Comparison of ENCODE assay signal across 8 mouse cellular contexts in the genomic region with DNA sequence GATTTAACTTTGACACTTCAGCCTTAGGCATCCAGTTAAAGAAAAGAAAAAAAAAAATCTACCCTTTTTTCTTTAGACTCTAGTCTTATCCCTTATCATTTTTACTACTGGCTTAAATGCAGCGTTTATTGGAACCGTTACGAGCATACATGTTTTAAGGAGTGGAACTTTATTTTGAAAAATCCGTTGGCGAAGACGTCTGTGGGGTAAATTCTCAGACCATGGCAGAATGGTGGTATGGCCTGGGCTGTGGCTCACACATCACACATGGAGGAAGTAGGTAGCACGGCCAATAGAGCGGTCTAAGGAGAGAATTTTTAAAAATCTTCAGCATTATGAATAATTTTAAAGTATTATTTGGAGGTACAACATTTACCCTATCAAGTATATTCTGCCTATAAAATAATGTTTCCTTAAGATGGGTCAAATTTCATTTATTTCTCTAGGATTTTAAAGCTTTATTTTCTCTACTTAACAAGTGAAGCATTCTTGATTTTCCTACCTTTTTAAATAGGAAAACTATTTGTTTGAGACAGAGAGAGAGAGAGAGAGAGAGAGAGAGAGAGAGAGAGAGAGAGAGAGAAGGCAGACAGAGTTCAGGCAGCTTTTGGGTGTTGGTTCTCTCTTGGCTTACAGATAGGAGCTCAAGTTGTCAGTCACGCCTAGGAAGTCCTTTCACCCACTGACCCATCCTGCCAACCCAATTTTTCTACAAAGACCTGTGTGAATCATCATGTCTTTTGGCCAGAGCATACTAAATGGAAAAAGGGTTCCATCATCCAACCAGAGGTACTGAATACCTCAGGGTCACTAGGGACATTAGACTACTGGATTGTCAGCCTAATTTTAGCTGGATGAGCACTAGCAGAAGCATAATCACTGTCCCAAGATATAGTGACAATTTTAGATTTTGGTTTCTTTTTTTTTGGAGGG. TPM values are rescaled to one million over a fixed set of nuclear protein-coding genes. Genes with fewer than 3 reads are reported as not detected.
A peak's percentile ranks its signal among the peaks of the same experiment; 100 is the strongest.
DNase-seq lines count a peak whose midpoint lies in the region; ATAC-seq and TF ChIP-seq lines count a peak whose summit lies in the region.

No protein-coding gene starts in this region.

- no peak for TF ChIP-seq POLR2A in bone marrow, adult 2 months (IDR thresholded peaks at IDR 0.05; ENCODE audit: borderline replicate concordance, control insufficient read depth, low read depth, low read length)

- peak overlapping the region; percentile 83 for H3K4me2 ChIP-seq in kidney, embryonic 16.5 days (replicated peaks; ENCODE audit: low read depth, low read length)
- peak overlapping the region; percentile 79 for H3K4me2 ChIP-seq in hindbrain, embryonic 13.5 days
- H3K4me2 ChIP-seq in midbrain, embryonic 14.5 days (ENCODE audit: low read length): peak overlapping the region; percentile 86

- H3K36me3 ChIP-seq in kidney, embryonic 16.5 days (ENCODE audit: insufficient read depth, low read length): 0 out of 2 replicates have a peak, but pooled peaks cover 5% of the 10 kb centered on the region
- H3K36me3 ChIP-seq in hindbrain, embryonic 13.5 days: peaks cover 6% of the 10 kb centered on the region; the same call in 1 of the 2 replicates
- peaks cover 3% of the 10 kb centered on the region for H3K36me3 ChIP-seq in midbrain, embryonic 14.5 days (ENCODE audit: control insufficient read depth, insufficient read depth, low read length)

- no peak for DNase-seq in kidney, postnatal 25 days
- DNase-seq in midbrain, embryonic 14.5 days: no peak
- no peak for DNase-seq in adrenal gland, postnatal 10 days
- no peak for DNase-seq in thymus, postnatal 36 days

- H3K4me1 ChIP-seq in kidney, embryonic 16.5 days (ENCODE audit: insufficient read depth, low read length): peaks cover 10% of the 10 kb centered on the region
- no peaks in the 10 kb centered on the region; the same call in 1 of the 2 replicates for H3K4me1 ChIP-seq in bone marrow, adult 2 months (ENCODE audit: control insufficient read depth, insufficient read depth, low read length)
- H3K4me1 ChIP-seq in hindbrain, embryonic 13.5 days (replicated peaks): peaks cover 33% of the 10 kb centered on the region
- peaks cover 11% of the 10 kb centered on the region for H3K4me1 ChIP-seq in midbrain, embryonic 14.5 days (ENCODE audit: control insufficient read depth, insufficient read depth, low read length)

- no peak for ATAC-seq in kidney, embryonic 16.5 days (ENCODE audit: low FRiP score, low TSS enrichment)
- ATAC-seq in hindbrain, embryonic 13.5 days (ENCODE audit: low FRiP score): no peak
- no peak for ATAC-seq in midbrain, embryonic 14.5 days (ENCODE audit: low FRiP score, low TSS enrichment)
- no peak for ATAC-seq in activated CD4-positive, CD25-positive, alpha-beta regulatory T cell, adult 4 months

- H3K9me3 ChIP-seq in kidney, embryonic 16.5 days (ENCODE audit: low read length): no peaks in the 10 kb centered on the region
- H3K9me3 ChIP-seq in hindbrain, embryonic 13.5 days: no peaks in the 10 kb centered on the region
- H3K9me3 ChIP-seq in midbrain, embryonic 14.5 days (ENCODE audit: control insufficient read depth, low read length): no peaks in the 10 kb centered on the region

- WGBS in kidney, embryonic 16.5 days: 33% methylated on average over 9 of the region's 9 CpGs
- WGBS in bone marrow, adult 2 months: 17% methylated on average over 9 of the region's 9 CpGs
- 35% methylated on average over 9 of the region's 9 CpGs for WGBS in hindbrain, embryonic 13.5 days
- WGBS in midbrain, embryonic 14.5 days: 39% methylated on average over 9 of the region's 9 CpGs

- peak overlapping the region; percentile 97 for H3K27ac ChIP-seq in kidney, embryonic 16.5 days (ENCODE audit: low read length)
- H3K27ac ChIP-seq in bone marrow, adult 2 months (ENCODE audit: control insufficient read depth, insufficient read depth, low read depth, low read length, poor library complexity): peak overlapping the region; percentile 36; the same call in 1 of the 2 replicates
- peak overlapping the region; percentile 93 for H3K27ac ChIP-seq in hindbrain, embryonic 13.5 days
- H3K27ac ChIP-seq in midbrain, embryonic 14.5 days (replicated peaks; ENCODE audit: low read depth, low read length): no peak overlapping the region

- H3K9ac ChIP-seq in kidney, embryonic 16.5 days (replicated peaks; ENCODE audit: low read length): peak overlapping the region; percentile 96
- H3K9ac ChIP-seq in hindbrain, embryonic 13.5 days: peak overlapping the region; percentile 76
- H3K9ac ChIP-seq in midbrain, embryonic 14.5 days (replicated peaks; ENCODE audit: low read length): peak overlapping the region; percentile 52; the same call in 1 of the 2 replicates

- no peaks in the 10 kb centered on the region for H3K27me3 ChIP-seq in kidney, embryonic 16.5 days (ENCODE audit: insufficient read depth, low read length)
- H3K27me3 ChIP-seq in hindbrain, embryonic 13.5 days: no peaks in the 10 kb centered on the region
- no peaks in the 10 kb centered on the region for H3K27me3 ChIP-seq in midbrain, embryonic 14.5 days (ENCODE audit: control insufficient read depth, insufficient read depth, low read length)

- peak overlapping the region; percentile 97 for H3K4me3 ChIP-seq in kidney, embryonic 16.5 days (ENCODE audit: low read length)
- H3K4me3 ChIP-seq in bone marrow, adult 2 months (replicated peaks; ENCODE audit: control insufficient read depth, low read depth, low read length): peak overlapping the region; percentile 51
- peak overlapping the region; percentile 95 for H3K4me3 ChIP-seq in hindbrain, embryonic 13.5 days
- peak overlapping the region; percentile 96 for H3K4me3 ChIP-seq in midbrain, embryonic 14.5 days (replicated peaks; ENCODE audit: low read depth, low read length)

- no peak for TF ChIP-seq CTCF in bone marrow, adult 2 months (IDR thresholded peaks at IDR 0.05; ENCODE audit: control insufficient read depth, insufficient read depth, low read length)

RNA-seq across cellular contexts. Expression of a gene that starts 1.7 kb away (rescaled TPM):
- polyA plus RNA-seq in kidney, embryonic 16.5 days (2015; fragmentation: Nextera tagmentation; extraction: Ambion mirVana): 30.4 and 30.6 TPM in 2 replicates
- 10.8 and 14.6 TPM in 2 replicates for polyA plus RNA-seq in bone marrow, adult 2 months (2011; ENCODE audit: insufficient read depth, insufficient read length, low replicate concordance, missing spikeins)
- polyA plus RNA-seq in hindbrain, embryonic 13.5 days (2015; fragmentation: Nextera tagmentation; extraction: Ambion mirVana): 17.2 and 18.5 TPM in 2 replicates
- polyA plus RNA-seq in midbrain, embryonic 14.5 days (2014; fragmentation: Nextera tagmentation; extraction: Ambion mirVana): 21.5 and 21.8 TPM in 2 replicates
- polyA plus RNA-seq in activated CD4-positive, CD25-positive, alpha-beta regulatory T cell, adult 4 months (2017; shearing (Covaris generic)): 10 to 100 TPM; 13.7 to 14.5 TPM
- 10 to 100 TPM; 48.9 to 49.5 TPM for total RNA-seq in adrenal gland, postnatal 10 days (2021)

RNA-seq across cellular contexts. Expression of a gene that starts 10.5 kb away (rescaled TPM):
- polyA plus RNA-seq in kidney, embryonic 16.5 days (2015; fragmentation: Nextera tagmentation; extraction: Ambion mirVana): 31.1 and 32.1 TPM in 2 replicates
- polyA plus RNA-seq in bone marrow, adult 2 months (2011; ENCODE audit: insufficient read depth, insufficient read length, low replicate concordance, missing spikeins): 17.4 and 25.1 TPM in 2 replicates
- polyA plus RNA-seq in hindbrain, embryonic 13.5 days (2015; fragmentation: Nextera tagmentation; extraction: Ambion mirVana): 26.7 and 28.6 TPM in 2 replicates
- 23.3 and 25.4 TPM in 2 replicates for polyA plus RNA-seq in midbrain, embryonic 14.5 days (2014; fragmentation: Nextera tagmentation; extraction: Ambion mirVana)
- 10 to 100 TPM; 47.4 to 47.7 TPM for polyA plus RNA-seq in activated CD4-positive, CD25-positive, alpha-beta regulatory T cell, adult 4 months (2017; shearing (Covaris generic))
- 10 to 100 TPM; 15.5 to 15.9 TPM for total RNA-seq in adrenal gland, postnatal 10 days (2021)

RNA-seq across cellular contexts. Expression of a gene that starts 17.2 kb away (rescaled TPM):
- polyA plus RNA-seq in kidney, embryonic 16.5 days (2015; fragmentation: Nextera tagmentation; extraction: Ambion mirVana): 5.4 and 9.4 TPM in 2 replicates
- 172 and 242 TPM in 2 replicates for polyA plus RNA-seq in bone marrow, adult 2 months (2011; ENCODE audit: insufficient read depth, insufficient read length, low replicate concordance, missing spikeins)
- 22.2 and 25.4 TPM in 2 replicates for polyA plus RNA-seq in hindbrain, embryonic 13.5 days (2015; fragmentation: Nextera tagmentation; extraction: Ambion mirVana)
- polyA plus RNA-seq in midbrain, embryonic 14.5 days (2014; fragmentation: Nextera tagmentation; extraction: Ambion mirVana): 23.5 and 24.7 TPM in 2 replicates
- 1 to 10 TPM in 1 of 2 experiments, under 1 TPM in 1; 0.64 to 1.1 TPM for polyA plus RNA-seq in activated CD4-positive, CD25-positive, alpha-beta regulatory T cell, adult 4 months (2017; shearing (Covaris generic))
- total RNA-seq in adrenal gland, postnatal 10 days (2021): 1 to 10 TPM; 4.2 to 7.9 TPM

RNA-seq across cellular contexts. Expression of a gene that starts 26.8 kb away (rescaled TPM):
- 9.8 and 10.9 TPM in 2 replicates for polyA plus RNA-seq in kidney, embryonic 16.5 days (2015; fragmentation: Nextera tagmentation; extraction: Ambion mirVana)
- not detected in 2 replicates for polyA plus RNA-seq in bone marrow, adult 2 months (2011; ENCODE audit: insufficient read depth, insufficient read length, low replicate concordance, missing spikeins)
- polyA plus RNA-seq in hindbrain, embryonic 13.5 days (2015; fragmentation: Nextera tagmentation; extraction: Ambion mirVana): 5.2 and 7.0 TPM in 2 replicates
- polyA plus RNA-seq in midbrain, embryonic 14.5 days (2014; fragmentation: Nextera tagmentation; extraction: Ambion mirVana): 2.0 and 3.3 TPM in 2 replicates
- polyA plus RNA-seq in activated CD4-positive, CD25-positive, alpha-beta regulatory T cell, adult 4 months (2017; shearing (Covaris generic)): not detected
- 1 to 10 TPM; 3.1 to 7.9 TPM for total RNA-seq in adrenal gland, postnatal 10 days (2021)

RNA-seq across cellular contexts. Expression of a gene that starts 37.7 kb away (rescaled TPM):
- 202 and 216 TPM in 2 replicates for polyA plus RNA-seq in kidney, embryonic 16.5 days (2015; fragmentation: Nextera tagmentation; extraction: Ambion mirVana)
- polyA plus RNA-seq in bone marrow, adult 2 months (2011; ENCODE audit: insufficient read depth, insufficient read length, low replicate concordance, missing spikeins): 23.5 and 35.9 TPM in 2 replicates
- polyA plus RNA-seq in hindbrain, embryonic 13.5 days (2015; fragmentation: Nextera tagmentation; extraction: Ambion mirVana): 256 and 260 TPM in 2 replicates
- 269 and 277 TPM in 2 replicates for polyA plus RNA-seq in midbrain, embryonic 14.5 days (2014; fragmentation: Nextera tagmentation; extraction: Ambion mirVana)
- 100 to 1,000 TPM; 108 to 124 TPM for polyA plus RNA-seq in activated CD4-positive, CD25-positive, alpha-beta regulatory T cell, adult 4 months (2017; shearing (Covaris generic))
- total RNA-seq in adrenal gland, postnatal 10 days (2021): 100 to 1,000 TPM in 1 of 2 experiments, 10 to 100 TPM in 1; 92.0 to 107 TPM
